Mouse (Mus musculus) right cerebral cortex, postnatal 36 days (tissue): ENCODE measurements around the gene Cnr1.

ENCODE experiments used
- DNase-seq, 2 experiments: peaks; one replicate each; pipeline ENCODE4 v3.0.0; 2022; ENCODE audit warnings: low spot score in 2 of 2, mixed read lengths in 1 of 2

Gene Cnr1

GRCm38 (mm10) chr4:33941557-33941956 is 17.2 kb downstream of the Cnr1 start:
- no peak for DNase-seq

GRCm38 (mm10) chr4:33943936-33944335 is 19.5 kb downstream of the Cnr1 start:
- no peak for DNase-seq

- no peak for DNase-seq
Observed at GRCm38 (mm10) chr4:33945742-33946141, 21.3 kb downstream of the Cnr1 start.

- no peak for DNase-seq
Observed at GRCm38 (mm10) chr4:33947584-33947983, 23.2 kb downstream of the Cnr1 start.

- no peak for DNase-seq
Observed at GRCm38 (mm10) chr4:33957398-33957797, 33.0 kb downstream of the Cnr1 start.

- DNase-seq: no peak
Observed at GRCm38 (mm10) chr4:33958515-33958914, 34.1 kb downstream of the Cnr1 start.

- no peak for DNase-seq
Observed at GRCm38 (mm10) chr4:33959841-33960240, 35.4 kb downstream of the Cnr1 start.

GRCm38 (mm10) chr4:33970726-33971125 is 46.3 kb downstream of the Cnr1 start:
- DNase-seq: no peak

- DNase-seq: no peak
Observed at GRCm38 (mm10) chr4:33988466-33989089, 64.2 kb downstream of the Cnr1 start.

- no peak for DNase-seq
Observed at GRCm38 (mm10) chr4:33992687-33993086, 68.3 kb downstream of the Cnr1 start.

GRCm38 (mm10) chr4:33996382-33996781 is 72.0 kb downstream of the Cnr1 start:
- DNase-seq: no peak
